Mouse (Mus musculus): Measurements from ENCODE around the gene Clic4. TPM values are rescaled to one million over a fixed set of nuclear protein-coding genes. Genes with fewer than 3 reads are reported as not detected.

Gene Clic4
- polyA plus RNA-seq, 1 experiment from 2014 or later = 146 TPM

DNA sequence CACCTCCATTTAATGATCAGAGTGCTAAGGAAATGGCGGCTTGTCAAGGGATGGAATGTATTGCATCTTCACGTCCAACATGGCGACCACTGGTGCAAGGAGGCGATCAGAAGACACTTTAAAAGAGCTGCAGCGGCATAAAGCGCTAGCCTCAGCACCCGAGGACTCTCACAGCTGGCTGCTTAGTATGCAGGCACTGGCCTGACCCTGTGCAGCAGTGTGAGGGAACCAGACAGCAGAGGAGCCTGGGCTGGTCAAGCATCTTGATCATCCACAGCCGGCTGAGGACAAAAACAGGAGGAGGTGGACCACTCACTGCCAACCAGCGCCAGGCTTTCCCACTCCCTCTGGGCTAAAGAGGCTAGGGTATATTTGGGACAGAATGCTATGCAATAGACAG lies 48.8 kb downstream of the Clic4 start:
- H3K9ac ChIP-seq = no peak overlapping the region
- WGBS = 87% methylated on average over 9 of the region's 9 CpGs
- H3K4me1 ChIP-seq = peaks cover 38% of the 10 kb centered on the region
- H3K9me3 ChIP-seq = no peaks in the 10 kb centered on the region
- H3K4me2 ChIP-seq (replicated peaks) = no peak overlapping the region
- H3K4me3 ChIP-seq = no peak overlapping the region
- no peak overlapping the region for H3K27ac ChIP-seq
- peaks cover 51% of the 10 kb centered on the region for H3K36me3 ChIP-seq
- H3K27me3 ChIP-seq = no peaks in the 10 kb centered on the region
- ATAC-seq (ENCODE audit: low FRiP score, low read depth) = no peak

DNA sequence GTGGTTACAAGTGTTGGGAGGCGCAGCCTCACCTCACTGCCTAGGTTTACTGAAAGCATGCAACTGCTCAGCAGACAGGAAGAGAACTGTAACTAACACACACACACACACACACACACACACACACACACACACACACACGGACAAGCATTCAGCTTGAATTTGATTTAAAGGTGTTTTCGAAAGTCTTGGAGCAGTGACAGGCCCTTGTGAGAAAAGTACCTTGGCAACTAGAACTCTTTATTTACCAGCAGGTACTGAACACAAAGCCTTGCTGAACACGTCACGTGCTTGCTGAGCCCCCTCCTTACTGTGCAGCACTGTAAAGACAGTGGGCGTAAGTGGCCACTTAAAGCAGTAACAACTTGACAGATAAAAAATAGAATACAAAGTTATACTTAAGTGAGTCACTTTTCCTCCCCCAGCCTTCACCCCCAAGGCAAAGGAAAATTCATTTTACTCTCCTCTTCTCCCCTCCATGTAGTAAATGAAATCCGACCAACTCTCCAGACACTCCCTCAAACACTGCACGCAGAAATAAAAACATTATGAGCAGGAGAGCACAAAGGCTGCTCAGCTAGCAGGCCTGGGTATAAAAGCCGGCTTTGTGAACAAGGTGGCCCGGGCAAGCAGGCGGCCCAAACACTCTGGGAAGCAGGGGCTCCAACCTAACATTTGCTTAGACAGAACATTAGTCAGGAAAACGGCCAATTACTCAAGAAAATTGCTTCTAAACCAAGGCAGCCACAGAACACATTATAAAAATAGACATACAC lies 50.8 kb downstream of the Clic4 start:
- 61% methylated on average over 12 of the region's 12 CpGs for WGBS
- peaks cover 38% of the 10 kb centered on the region for H3K4me1 ChIP-seq
- H3K4me2 ChIP-seq (replicated peaks) = 0 out of 2 replicates have a peak overlapping the region, but pooled peaks have one; percentile 7
- ATAC-seq (ENCODE audit: low FRiP score, low read depth) = peak; percentile 78
- no peak overlapping the region for H3K9ac ChIP-seq
- H3K4me3 ChIP-seq = no peak overlapping the region
- H3K27me3 ChIP-seq = no peaks in the 10 kb centered on the region
- no peaks in the 10 kb centered on the region for H3K9me3 ChIP-seq
- peak overlapping the region; percentile 83 for H3K27ac ChIP-seq
- peaks cover 70% of the 10 kb centered on the region for H3K36me3 ChIP-seq

DNA sequence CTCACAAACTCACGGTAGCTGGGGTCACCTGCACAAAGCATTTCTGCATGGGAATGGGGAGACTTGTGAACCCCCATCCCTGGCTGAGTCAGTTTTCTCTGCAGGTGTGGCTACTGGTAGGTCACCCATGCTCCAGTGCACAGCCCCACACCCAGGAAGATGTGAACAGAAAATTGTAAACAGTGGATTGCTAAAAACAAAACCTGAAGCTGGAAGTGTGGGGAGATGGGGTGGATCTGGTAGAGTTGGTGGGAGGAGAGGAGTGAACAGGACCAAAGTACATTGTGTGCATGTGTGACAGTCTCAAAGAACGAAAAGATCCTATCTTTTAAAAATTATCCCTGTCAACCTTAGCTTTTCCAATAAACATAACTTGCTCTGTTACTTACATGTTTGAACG lies 52.0 kb downstream of the Clic4 start:
- peak overlapping the region; percentile 15; the same call in 1 of the 2 replicates for H3K27ac ChIP-seq
- H3K4me1 ChIP-seq = peaks cover 38% of the 10 kb centered on the region
- H3K4me3 ChIP-seq = no peak overlapping the region
- ATAC-seq (ENCODE audit: low FRiP score, low read depth) = no peak
- WGBS = 79% methylated on average over 3 of the region's 3 CpGs
- H3K9ac ChIP-seq = no peak overlapping the region
- no peaks in the 10 kb centered on the region for H3K27me3 ChIP-seq
- peaks cover 74% of the 10 kb centered on the region for H3K36me3 ChIP-seq
- no peak overlapping the region for H3K4me2 ChIP-seq (replicated peaks)
- no peaks in the 10 kb centered on the region for H3K9me3 ChIP-seq

DNA sequence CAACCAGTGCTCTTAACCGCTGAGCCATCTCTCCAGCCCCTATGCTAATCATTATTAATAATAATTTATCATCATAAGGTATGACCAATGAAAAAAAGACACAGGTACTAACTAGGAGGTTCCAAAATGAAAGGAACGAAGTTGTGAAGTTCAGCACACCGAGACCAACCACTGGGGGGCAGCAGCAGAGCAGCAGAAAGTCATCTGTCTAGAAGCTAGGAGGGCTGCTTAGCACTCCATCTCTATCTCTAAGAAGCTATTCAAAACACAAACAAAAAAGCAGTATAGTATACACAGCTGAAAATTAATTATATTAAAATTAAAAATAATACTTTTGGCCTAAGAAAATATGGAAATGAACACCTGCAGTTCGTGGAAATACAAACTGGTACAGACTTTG lies 53.0 kb downstream of the Clic4 start:
- Histone ChIP-seq H3K4me2 (replicated peaks) (no peak overlapping the region), H3K27me3 (no peaks in the 10 kb centered on the region), H3K9me3 (no peaks in the 10 kb centered on the region), H3K4me1 (peaks cover 38% of the 10 kb centered on the region), H3K4me3 (no peak overlapping the region), H3K36me3 (peaks cover 79% of the 10 kb centered on the region), H3K27ac (no peak overlapping the region), H3K9ac (no peak overlapping the region)
- WGBS = 49% methylated on average over 4 of the region's 4 CpGs
- ATAC-seq (ENCODE audit: low FRiP score, low read depth) = no peak

DNA sequence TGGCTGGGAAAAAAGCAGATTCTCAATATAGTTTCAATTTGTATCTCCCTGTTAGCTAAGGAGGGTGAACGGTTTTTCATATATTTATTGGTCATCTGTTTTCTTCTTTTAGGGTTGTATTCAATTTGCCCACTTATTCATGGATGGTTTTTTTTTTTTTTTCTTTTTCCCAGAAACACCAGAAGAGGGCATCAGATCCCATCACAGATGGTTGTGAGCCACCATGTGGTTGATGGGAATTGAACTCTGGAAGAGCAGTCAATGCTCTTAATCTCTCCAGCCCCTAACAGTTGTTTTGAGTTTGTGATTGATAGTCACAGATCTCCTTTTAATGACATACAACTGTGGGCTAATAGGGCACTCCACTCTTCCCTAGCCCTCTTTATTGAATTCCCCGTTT lies 62.8 kb downstream of the Clic4 start:
- no peak overlapping the region for H3K4me2 ChIP-seq (replicated peaks)
- no peak overlapping the region for H3K4me3 ChIP-seq
- H3K36me3 ChIP-seq = peaks cover 36% of the 10 kb centered on the region
- no peak overlapping the region for H3K9ac ChIP-seq
- peaks cover 9% of the 10 kb centered on the region; the same call in 1 of the 2 replicates for H3K9me3 ChIP-seq
- ATAC-seq (ENCODE audit: low FRiP score, low read depth) = no peak
- WGBS = 55% methylated on average over 2 of the region's 2 CpGs
- no peak overlapping the region for H3K27ac ChIP-seq
- H3K4me1 ChIP-seq = peaks cover 7% of the 10 kb centered on the region
- peaks cover 27% of the 10 kb centered on the region for H3K27me3 ChIP-seq

DNA sequence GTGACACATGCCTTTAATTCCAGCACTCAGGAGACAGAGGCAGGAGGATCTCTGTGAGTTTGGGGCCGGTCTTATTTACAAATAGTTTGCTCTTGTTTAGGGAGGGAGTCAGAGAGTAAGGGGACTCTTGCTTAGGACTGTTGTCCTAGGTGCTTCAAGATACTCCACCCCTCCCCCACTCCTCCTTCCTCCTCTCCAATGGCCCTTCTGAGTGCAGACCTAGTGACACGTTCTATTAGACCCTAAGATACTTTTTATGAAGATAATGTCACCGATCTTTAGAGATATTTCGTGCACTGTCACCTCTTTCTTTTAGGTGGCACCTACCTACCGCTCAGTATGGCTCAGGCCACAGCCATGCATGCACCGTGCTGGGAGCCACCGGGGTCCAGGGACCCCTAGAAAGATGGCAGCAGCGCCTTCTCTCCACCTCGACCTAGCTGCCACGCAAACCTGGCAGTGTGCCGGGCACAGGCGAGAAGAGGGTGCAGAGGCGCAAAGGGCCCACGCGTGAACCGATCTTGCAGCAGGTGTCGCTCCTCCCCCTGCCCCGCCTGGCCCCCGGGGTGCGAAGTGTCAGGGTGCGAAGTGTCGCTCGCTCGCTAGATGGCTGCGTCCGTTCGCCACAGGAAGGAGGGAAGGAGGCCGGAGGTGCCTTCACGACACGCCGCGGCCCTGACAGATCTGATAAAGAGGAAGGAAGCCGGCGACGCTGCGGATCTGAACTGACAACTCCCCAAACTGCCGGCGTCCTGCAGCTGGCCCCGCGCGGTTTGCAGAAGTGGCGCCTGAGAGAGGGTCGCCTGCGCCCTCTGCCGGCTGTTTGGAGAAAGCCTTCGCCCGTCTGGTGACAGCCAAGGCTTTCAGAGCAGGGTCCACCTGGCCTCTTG lies 66.7 kb downstream of the Clic4 start:
- Histone ChIP-seq H3K9ac (peak overlapping the region; percentile 59), H3K9me3 (peaks cover 9% of the 10 kb centered on the region; the same call in 1 of the 2 replicates), H3K4me3 (peak overlapping the region; percentile 45), H3K27ac (no peak overlapping the region), H3K4me1 (peaks cover 16% of the 10 kb centered on the region), H3K27me3 (peaks cover 49% of the 10 kb centered on the region), H3K4me2 (replicated peaks) (peak overlapping the region; percentile 88), H3K36me3 (peaks cover 7% of the 10 kb centered on the region; the same call in 1 of the 2 replicates)
- ATAC-seq (ENCODE audit: low FRiP score, low read depth) = peak; percentile 67
- WGBS = 3% methylated on average over 43 of the region's 47 CpGs

DNA sequence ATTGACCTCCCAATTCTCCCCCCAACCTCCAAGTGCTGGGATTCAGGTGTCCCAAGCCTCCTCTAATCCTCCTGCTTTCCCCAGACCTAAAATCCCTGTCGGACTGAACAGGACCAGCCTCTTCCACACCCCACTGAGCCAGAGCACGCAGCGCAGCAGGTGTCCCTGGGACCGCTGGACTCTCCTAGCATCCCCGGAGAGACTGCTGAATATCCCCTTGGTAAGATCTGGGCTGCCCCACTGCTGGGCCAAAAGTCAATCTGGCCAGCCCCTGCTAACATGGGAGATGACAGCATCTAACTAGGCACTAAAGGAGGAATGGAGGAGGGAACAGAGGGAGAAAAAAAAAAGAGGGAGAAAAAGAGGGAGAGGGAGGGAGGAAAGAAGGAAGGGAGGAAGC lies 67.4 kb downstream of the Clic4 start:
- Histone ChIP-seq H3K9me3 (peaks cover 4% of the 10 kb centered on the region; the same call in 1 of the 2 replicates), H3K27ac (no peak overlapping the region), H3K27me3 (peaks cover 49% of the 10 kb centered on the region), H3K9ac (no peak overlapping the region), H3K36me3 (peaks cover 1% of the 10 kb centered on the region; the same call in 1 of the 2 replicates), H3K4me1 (peaks cover 16% of the 10 kb centered on the region), H3K4me2 (replicated peaks) (no peak overlapping the region), H3K4me3 (no peak overlapping the region)
- 21% methylated on average over 5 of the region's 5 CpGs for WGBS
- no peak for ATAC-seq (ENCODE audit: low FRiP score, low read depth)

DNA sequence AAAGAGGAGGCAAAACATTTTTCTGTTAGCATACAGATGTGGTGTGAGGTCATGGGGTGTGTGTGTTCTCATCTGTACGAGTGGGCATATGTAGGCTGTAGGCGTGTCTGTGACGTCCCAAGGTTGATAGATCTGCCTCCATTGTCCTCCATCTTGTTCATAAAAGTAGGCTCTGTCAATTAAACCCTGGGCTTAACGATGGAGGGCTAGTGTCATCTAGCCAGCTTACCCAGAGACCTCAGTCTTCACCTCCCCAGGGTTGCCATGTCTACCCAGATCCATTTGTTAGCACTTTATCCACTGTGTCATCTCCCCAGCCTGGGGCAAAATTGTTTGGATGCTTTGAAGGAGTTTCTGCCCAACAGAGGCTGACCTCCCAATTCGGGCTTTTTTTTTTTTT lies 67.9 kb downstream of the Clic4 start:
- Histone ChIP-seq H3K9ac (no peak overlapping the region), H3K4me3 (no peak overlapping the region), H3K27me3 (peaks cover 49% of the 10 kb centered on the region), H3K4me1 (peaks cover 16% of the 10 kb centered on the region), H3K4me2 (replicated peaks) (no peak overlapping the region), H3K9me3 (0 out of 2 replicates have a peak, but pooled peaks cover 4% of the 10 kb centered on the region), H3K36me3 (no peaks in the 10 kb centered on the region), H3K27ac (no peak overlapping the region)
- ATAC-seq (ENCODE audit: low FRiP score, low read depth) = no peak
- 57% methylated on average over 5 of the region's 5 CpGs for WGBS

DNA sequence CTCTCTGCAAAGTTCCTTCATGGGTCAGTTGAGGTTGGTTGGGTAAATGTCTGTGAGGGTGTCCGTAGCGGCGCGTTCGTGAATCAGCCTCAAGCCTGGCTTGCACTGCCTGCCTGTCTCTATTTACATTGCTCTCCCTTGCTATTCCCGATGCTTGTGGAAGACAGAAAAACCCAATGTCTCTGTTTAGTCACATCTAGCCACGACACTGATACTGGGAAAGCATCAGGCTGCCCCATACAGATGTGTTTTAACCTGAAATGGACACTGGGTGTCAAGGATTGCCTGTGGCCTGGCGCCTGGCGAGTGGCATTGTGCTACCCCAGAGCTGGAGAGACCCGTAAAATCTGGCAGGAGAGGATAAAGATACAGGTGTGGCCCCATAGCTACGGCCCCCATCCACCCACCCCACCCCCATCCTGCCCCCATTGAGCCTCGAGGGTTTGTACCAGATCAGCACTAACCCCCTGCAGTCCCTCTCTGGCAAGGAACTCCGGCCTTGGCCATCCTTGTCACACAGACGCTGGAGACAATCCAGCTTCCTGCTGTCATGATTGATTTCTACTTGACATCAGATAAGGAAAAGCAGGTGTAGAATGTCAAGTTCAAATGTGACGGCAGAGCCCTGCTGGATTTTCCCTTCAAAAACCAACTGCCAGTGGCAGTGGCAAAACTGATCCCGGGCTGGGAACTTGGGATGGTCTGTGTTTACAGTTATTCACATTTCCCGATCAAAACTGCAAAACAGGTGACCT lies 68.6 kb downstream of the Clic4 start:
- H3K27me3 ChIP-seq = peaks cover 49% of the 10 kb centered on the region
- peak overlapping the region; percentile 60 for H3K4me2 ChIP-seq (replicated peaks)
- H3K9me3 ChIP-seq = 0 out of 2 replicates have a peak, but pooled peaks cover 4% of the 10 kb centered on the region
- no peak overlapping the region for H3K27ac ChIP-seq
- no peak overlapping the region; the same call in 1 of the 2 replicates for H3K9ac ChIP-seq
- WGBS = 19% methylated on average over 17 of the region's 17 CpGs
- no peak for ATAC-seq (ENCODE audit: low FRiP score, low read depth)
- H3K36me3 ChIP-seq = no peaks in the 10 kb centered on the region
- peaks cover 16% of the 10 kb centered on the region for H3K4me1 ChIP-seq
- peak overlapping the region; percentile 33 for H3K4me3 ChIP-seq

DNA sequence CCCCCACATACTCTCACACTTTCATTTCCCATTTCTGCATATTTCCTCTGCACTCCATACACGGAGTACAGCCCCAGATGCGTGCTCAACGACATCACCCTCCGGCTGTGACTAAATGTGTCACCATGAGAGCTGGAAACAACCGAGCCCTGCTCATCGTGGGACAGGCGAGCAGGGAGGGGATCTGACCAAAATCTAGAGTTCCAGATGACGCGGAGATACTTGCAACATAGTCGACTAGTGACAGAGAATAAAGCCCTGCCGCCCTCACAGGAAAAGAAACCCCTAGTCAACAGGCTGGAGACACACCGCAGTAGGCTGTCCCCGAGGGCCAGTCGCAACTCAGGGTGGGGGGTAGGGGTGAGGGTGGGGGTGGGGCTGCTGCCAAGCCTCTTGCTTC lies 69.3 kb downstream of the Clic4 start:
- H3K9me3 ChIP-seq = 0 out of 2 replicates have a peak, but pooled peaks cover 4% of the 10 kb centered on the region
- no peaks in the 10 kb centered on the region for H3K36me3 ChIP-seq
- peaks cover 49% of the 10 kb centered on the region for H3K27me3 ChIP-seq
- 7% methylated on average over 14 of the region's 14 CpGs for WGBS
- H3K4me3 ChIP-seq = peak overlapping the region; percentile 33
- ATAC-seq (ENCODE audit: low FRiP score, low read depth) = no peak
- no peak overlapping the region for H3K9ac ChIP-seq
- H3K4me1 ChIP-seq = peaks cover 17% of the 10 kb centered on the region
- H3K27ac ChIP-seq = no peak overlapping the region
- H3K4me2 ChIP-seq (replicated peaks) = peak overlapping the region; percentile 60

DNA sequence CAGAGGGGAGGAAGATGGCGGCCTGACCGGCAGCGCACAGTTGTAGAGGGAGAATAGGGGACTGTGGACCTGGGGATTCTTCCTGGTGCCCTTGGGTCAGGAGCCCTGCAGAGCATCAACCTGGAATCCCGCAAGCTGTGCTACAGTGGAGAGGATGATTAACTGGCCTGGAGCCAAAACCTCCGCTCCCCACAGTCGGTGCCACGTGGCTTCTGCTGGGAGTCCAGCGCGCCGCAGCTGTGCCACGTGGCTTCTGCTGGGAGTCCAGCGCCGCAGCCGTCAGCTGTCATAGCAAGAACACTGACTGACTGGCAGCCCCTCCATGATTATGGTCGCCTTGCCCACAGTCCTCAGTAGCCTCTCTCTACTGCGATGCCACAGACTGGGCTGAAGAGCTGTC lies 70.8 kb downstream of the Clic4 start:
- H3K9me3 ChIP-seq = 0 out of 2 replicates have a peak, but pooled peaks cover 4% of the 10 kb centered on the region
- no peaks in the 10 kb centered on the region for H3K36me3 ChIP-seq
- H3K4me3 ChIP-seq = no peak overlapping the region
- H3K4me1 ChIP-seq = peaks cover 26% of the 10 kb centered on the region
- ATAC-seq (ENCODE audit: low FRiP score, low read depth) = no peak
- no peak overlapping the region for H3K27ac ChIP-seq
- H3K27me3 ChIP-seq = peaks cover 38% of the 10 kb centered on the region
- 81% methylated on average over 16 of the region's 16 CpGs for WGBS
- no peak overlapping the region for H3K4me2 ChIP-seq (replicated peaks)
- H3K9ac ChIP-seq = no peak overlapping the region

Data from limb, embryonic 13.5 days (tissue).